Mouse (Mus musculus) gonadal fat pad, adult 2 months (tissue): ENCODE results near the gene Zfp62. TPM values are rescaled to one million over a fixed set of nuclear protein-coding genes. Genes with fewer than 3 reads are reported as not detected.
"Not testable (repeated sequence)": the region's sequence is repeated elsewhere in the genome, so short reads cannot be mapped to it uniquely, and the experiment has no call there.

Experiments
- DNase-seq: peaks from one replicate; pipeline ENCODE4 v3.0.0-alpha.2; 2012; ENCODE audit warnings: low read depth
- polyA plus RNA-seq: library from polyadenylated mRNA; depleted of rRNA; stranded (reverse); fragments of >200 nt; gene quantifications from 2 replicates; pipeline ENCODE4 v1.2.3, GENCODE M21; 2012; rRNA removed

Zfp62 gene
- 3.0 and 3.4 TPM in 2 replicates for polyA plus RNA-seq

DNA sequence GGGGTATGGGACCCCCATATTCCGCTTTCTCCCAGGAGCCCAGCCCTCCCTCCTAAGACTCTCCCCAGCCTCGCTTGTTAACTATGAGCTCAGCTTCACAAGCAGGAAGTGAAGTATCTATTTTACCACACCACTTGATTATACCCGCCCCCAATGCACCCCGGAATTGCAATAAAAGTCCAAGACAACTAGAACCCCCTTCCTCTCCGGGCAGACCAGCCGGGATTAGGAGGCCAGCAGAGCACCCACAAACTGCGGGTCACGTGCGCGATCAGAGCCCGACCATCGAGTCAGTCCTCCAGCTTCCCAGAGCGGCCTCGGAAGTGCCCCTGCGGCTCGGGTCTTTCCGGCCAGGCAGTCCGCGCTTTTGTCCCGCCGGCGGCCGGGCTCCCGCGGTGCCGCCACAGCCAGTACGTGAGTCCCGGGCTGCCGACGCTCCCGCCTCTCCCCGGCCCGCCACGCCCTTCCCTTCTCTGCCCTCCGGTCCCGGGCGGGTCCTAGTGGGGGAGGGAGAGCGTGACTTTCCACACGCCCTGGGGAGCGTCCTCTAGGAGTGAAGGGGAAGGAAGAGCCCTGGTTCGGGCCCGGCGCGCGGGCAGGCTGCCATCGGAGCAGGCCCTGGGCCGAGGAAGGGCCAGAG lies at the start of gene Zfp62:
Gene Zfp62 (plus strand): TSS at position 164 of the 640 bp plus-strand sequence.
- no peak for DNase-seq

DNA sequence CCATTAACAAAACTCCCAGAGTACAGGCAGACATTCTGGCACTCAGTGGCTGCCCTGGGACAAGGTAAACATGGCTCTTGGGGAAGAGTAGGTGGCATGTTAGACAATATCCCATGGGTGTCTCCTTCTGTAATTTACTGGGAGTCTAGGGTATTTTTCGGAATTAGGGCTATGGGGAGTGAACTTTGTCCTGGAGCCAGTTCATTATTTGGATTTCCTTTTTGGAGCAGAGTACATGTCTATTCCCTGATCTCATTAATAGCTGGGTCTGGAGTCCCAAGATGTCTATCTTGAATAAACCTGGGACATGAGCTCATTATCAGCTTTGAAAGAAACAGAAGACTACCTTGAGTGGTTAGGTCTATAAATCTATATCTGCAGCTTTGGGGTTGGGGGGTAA lies 49.0 kb upstream of the Zfp62 start, which contains the start of gene Olfr1394:
Gene Olfr1394 (plus strand): TSS at position 301 of the 400 bp plus-strand sequence.
- DNase-seq: no peak

- no peak for DNase-seq
Measured at GRCm38 (mm10) chr11:49156821-49157814, 46.0 kb upstream of the Zfp62 start.

GRCm38 (mm10) chr11:49168839-49169611 lies 34.1 kb upstream of the Zfp62 start:
- DNase-seq: no peak

DNA sequence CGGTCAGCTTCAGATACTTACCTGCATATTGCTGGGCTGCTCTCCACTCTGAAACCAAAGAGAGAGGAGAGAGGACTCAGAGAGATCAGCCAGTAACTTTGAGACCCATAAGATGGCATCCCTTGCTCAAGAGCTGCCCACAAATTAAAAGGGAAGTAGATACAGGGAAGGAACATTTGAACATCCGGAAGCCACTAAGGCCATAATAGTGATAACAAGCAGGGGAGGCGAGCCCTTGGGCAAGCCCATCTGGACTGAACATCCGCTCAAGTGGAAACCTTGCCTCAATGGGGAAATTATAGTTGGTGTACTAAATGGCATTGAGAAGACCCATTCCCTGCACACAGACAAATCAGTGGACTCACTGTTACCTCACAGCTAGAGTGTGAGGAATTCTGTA lies 32.5 kb upstream of the Zfp62 start:
- no peak for DNase-seq

DNA sequence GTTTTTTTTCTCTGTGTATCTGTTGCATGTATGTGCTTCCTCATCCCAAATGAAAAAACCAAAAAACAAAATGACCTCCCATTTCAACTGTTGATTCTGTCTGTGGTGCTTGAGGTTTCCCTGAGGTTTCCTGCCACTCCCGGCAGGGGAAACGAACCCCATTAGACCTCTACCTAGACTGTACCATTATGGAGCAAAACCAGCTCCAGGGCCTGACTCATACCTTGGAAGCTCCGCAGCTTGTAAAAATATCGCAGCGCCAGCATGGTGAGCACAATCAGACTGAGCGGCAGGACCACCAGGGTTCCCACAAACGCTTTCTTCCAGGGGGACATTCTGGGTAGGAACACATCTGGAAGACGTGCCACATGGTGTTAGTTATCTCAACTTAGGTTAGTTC lies 27.7 kb upstream of the Zfp62 start:
- no peak for DNase-seq

DNA sequence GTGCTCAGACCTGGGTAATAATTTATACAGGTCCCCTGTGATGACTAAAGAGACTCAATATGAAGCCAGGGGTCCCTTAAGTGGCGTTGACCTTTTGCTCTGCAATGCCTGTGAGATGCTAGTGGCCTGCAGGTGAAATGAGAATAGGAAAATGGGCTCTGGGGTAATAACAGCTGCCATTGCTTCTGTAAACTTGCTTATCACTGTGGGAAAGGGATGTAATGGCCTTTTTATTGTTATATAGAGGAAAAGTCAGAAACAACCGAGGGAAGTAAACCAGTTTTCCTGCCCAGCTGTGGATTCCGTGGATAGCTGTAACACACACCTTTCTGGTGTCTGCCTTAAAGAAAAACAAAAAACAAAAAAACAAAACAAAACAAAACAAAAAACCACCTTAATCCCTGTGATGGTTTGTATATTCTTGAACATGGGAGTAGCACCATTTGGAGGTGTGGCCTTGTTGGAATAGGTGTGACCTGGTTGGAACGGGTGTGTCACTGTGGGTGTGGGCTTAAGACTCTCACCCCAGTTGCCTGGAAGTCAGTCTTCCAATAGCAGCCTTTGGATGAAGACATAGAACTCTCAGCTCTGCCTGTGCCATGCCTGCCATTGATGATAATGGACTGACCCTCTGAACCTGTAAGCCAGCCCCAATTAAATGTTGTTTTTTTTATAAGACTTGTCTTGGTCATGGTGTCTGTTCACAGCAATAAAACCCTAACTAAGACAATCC lies 26.9 kb upstream of the Zfp62 start:
- not testable (repeated sequence) for DNase-seq

- no peak for DNase-seq
Measured at GRCm38 (mm10) chr11:49183172-49183571, 19.9 kb upstream of the Zfp62 start.

- no peak for DNase-seq
Measured at GRCm38 (mm10) chr11:49186452-49186851, 16.6 kb upstream of the Zfp62 start.

DNA sequence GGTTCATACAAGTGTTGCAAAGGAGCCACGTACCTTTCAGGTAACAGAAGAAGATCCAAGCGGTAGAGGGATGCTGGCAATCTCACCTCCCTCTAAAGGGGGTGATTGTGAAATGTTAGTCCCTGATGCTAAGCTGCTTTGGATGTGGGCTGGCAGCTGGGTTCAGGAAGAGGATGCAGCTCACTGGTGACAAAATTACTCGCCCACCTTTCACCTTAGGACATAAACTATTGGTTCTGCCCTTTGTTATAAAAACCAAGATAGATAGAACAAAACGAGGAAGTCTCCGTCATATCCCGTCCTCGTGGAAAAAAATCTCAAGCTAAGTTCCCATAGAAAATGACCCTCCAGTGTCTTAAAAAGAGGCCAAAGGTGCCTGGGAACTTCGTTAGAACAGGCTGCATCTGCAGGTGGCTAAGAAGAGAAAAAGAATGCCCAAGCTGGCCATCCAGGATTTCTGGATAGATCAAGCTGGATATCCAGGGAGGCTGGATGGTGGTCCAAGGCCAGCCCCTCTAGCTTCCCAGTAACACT lies 16.1 kb upstream of the Zfp62 start, which contains the start of gene Btnl9:
Gene Btnl9 (minus strand): TSS at position 205 of the 534 bp plus-strand sequence.
- DNase-seq: no peak

- no peak for DNase-seq
Measured at GRCm38 (mm10) chr11:49187701-49188100, 15.4 kb upstream of the Zfp62 start.

DNA sequence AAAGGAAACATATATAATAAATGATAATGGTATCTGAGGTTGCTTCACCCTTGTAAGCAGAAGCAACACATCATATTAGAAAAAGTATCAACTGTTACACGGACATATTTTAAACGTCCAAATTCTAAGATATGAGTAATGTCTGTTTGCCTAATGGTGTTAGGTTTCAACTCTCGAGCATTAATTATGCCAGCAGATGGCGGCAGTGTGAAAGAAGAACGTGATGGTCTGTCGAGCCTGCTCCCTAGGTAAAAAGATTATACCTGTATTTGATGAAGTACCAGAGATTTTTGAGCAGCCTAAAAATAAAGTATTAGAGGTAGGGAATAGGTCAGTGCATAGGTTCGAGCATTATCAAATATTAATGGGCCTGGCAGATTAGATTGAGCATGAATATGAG lies 13.4 kb upstream of the Zfp62 start:
- no peak for DNase-seq

DNA sequence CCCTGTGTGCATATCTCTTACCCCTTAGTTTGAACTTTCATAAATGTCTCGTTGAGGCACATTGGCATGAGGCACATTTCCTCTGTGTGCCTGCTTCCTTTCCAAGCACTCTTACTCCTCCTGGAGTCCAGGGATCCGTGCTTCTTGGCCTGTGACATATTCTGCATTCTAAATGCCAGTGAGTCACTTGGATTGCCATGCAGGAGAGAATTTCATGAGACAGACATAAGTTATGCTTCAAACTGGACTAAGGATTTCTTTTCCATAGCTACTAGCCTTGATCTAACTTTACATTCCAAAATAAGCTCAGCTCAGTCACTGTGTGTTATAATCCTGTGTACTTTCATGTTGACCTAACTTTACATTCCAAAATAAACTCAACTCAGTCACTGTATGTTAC lies 12.0 kb upstream of the Zfp62 start:
- no peak for DNase-seq

DNA sequence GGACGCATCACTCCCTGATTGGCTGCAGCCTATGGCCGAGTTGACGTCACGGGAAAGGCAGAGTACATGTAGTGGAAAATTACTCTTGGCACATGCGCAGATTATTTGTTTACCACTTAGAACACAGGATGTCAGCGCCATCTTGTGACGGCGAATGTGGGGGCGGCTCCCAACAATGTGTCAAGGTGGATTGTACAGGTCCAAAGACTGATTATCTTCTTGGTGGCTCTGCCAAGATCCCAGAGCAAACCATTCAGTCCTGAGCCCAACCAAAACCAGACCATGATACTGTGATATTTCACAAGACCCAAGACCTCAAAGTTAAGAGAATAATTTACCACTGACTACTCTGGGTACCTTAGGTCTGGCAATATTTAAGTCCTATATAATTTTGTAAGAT lies 8.3 kb upstream of the Zfp62 start:
- DNase-seq: not testable (repeated sequence)

DNA sequence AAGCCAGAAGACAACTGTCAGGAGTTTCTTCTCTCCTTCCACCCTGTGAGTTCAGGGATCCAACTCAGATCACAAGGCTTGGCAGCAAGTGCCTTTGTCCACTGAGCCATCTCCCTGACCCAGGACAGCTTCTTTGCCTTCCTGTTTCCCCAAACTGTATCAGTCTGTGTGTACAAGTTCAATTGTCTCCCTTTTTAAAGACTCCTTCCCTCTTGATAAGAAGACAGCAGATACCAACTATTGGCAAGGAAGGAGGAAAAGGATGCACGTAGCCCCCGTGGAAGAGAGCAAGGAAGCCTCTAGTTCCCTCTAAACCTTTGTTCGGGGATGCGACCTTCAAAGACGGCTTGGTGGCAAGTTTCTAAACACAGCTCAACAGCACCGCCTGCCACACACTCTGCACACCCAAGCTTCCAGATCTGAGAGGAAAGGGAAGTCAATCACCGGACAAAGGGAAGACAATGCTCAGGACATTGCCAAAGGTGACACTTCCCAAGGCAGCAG lies 7.2 kb upstream of the Zfp62 start:
- DNase-seq: no peak

GRCm38 (mm10) chr11:49200666-49201065 lies 2.4 kb upstream of the Zfp62 start:
- no peak for DNase-seq

DNA sequence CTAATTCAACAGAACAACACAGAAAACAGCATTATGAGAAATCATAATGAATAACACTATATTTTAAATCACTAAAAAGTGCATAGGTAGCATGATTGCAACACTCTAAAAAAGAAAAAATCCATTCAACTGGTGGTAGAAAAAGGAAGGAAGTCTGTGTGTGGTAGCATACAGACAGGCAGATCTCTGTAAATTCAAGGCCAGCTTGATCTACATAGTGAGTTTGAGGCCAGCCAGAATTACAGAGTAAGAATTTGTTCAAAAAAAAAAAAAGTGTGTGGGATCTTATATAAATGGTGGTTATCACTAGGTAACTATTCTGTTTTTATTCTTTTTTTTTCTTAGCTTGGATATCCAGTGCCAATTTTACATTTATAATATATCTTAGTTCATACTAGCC lies 1.9 kb upstream of the Zfp62 start:
- DNase-seq: no peak

DNA sequence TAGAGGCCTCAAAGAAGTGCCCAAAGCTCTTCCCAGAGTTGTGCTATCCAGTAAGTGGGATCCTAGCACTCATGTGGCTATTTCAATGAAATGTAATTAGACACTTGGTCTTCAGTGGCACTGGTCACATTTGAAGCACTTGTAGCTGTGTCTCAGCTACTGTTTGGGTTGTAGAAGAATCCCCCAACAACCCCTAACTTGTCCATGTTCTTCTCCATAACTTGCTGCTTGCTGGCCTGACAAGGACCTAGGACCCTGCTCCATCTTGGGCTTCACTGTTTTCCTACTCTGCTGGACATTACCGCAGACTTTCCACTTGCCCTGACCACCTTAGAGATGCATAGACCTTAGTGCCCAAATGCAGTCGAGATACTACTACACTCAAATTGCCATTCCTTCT lies 1.0 kb upstream of the Zfp62 start:
- DNase-seq: no peak

- DNase-seq: no peak
Measured at GRCm38 (mm10) chr11:49202523-49203061, 500 bp upstream of the Zfp62 start.

DNA sequence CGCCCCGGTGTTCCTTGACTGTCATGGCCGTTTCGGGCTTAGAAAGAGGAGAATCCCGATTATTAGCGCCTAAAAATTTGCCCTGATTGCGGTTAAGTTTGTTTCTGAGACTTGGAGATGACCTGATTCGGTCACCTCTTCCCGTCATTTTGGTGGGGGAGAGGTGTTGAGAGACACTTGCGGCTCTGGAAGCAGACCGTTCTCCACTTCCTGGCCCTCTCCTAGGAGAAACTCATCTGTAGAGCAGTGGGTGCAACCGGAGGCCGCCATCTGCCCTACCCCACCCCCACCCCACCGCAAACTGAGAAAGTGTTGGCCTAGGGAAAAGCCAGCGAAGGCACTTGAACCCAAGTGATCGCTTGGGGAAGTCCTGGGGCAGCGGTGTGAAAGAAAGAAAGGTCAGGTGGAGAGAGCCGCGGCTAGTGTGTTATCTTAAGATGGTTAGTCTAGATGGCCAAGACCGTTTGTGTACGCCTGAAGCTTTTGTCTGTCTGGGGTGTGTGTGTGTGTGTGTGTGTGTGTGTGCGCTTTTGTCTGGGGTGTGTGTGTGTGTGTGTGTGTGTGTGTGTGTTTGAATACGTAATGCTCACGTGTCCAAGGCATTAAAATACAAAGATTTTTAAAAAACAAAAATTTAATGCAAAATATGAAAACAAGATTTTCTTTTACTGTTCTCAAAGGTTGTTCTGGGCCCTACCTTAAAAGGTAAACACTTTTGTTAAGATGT lies 842 bp downstream of the Zfp62 start:
- no peak for DNase-seq
